Mouse (Mus musculus) embryonic fibroblast, embryonic 13.5 days (primary cell): ENCODE measurements at regions not wholly inside any gene's neighbourhood (a gene's known extent, or its start where the extent isn't known, plus 50 kb on each side); places are given as distances from the start of the nearest gene placed in this dataset.

Experiments used
- CTCF ChIP-seq: IDR thresholded peaks from 2 replicates; pipeline ENCODE4 v1.5.1; 2011; ENCODE audit warnings: mild to moderate bottlenecking, control low read depth, low read length, moderate library complexity, borderline replicate concordance; ENCODE audit not compliant: insufficient read depth
- POLR2A ChIP-seq: IDR thresholded peaks from 2 replicates; pipeline ENCODE4 v1.6.1; 2011; ENCODE audit warnings: low read depth, mild to moderate bottlenecking, control low read depth, low read length, moderate library complexity

GRCm38 (mm10) chr8:126081279-126081678, 86.3 kb downstream of the Kcnk1 start:
- no peak for TF ChIP-seq POLR2A
- TF ChIP-seq CTCF, result peak; percentile 41; the same call in 1 of the 2 replicates
